Mouse (Mus musculus): ENCODE measurements around the gene Mgat4b. TPM values are rescaled to one million over a fixed set of nuclear protein-coding genes. Genes with fewer than 3 reads are reported as not detected.

Mgat4b gene
- polyA plus RNA-seq, 1 experiment from 2014 or later, result 41.3 TPM

DNA sequence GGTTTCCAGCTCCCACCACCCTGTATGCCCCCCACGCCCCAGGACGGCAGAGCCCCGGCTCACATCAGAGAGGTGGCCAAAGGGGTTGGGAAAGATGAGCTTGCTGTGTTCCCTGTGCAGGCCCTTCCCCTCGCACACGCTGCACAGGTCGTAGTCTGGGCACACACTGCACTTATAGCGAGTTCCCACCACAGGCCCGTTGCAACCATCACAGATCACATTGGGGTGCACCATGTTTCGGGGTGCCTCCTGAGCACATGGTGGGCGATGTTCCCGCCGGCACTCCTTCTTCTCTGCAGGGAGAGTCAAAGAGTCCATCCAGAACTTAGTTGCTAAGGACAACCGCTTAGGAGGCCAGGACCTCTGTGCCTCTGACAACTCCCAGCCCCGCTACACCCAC, 3.3 kb upstream of the Mgat4b start:
- H3K4me2 ChIP-seq (ENCODE audit: low read length), result no peak overlapping the region
- H3K36me3 ChIP-seq (ENCODE audit: control insufficient read depth, insufficient read depth, low read length), result peaks cover 52% of the 10 kb centered on the region
- peaks cover 16% of the 10 kb centered on the region for H3K4me1 ChIP-seq (ENCODE audit: control insufficient read depth, insufficient read depth, low read length)
- H3K4me3 ChIP-seq (replicated peaks; ENCODE audit: low read depth, low read length), result no peak overlapping the region
- no peak overlapping the region for H3K27ac ChIP-seq (replicated peaks; ENCODE audit: low read depth, low read length)
- no peak overlapping the region for H3K9ac ChIP-seq (replicated peaks; ENCODE audit: low read length)
- ATAC-seq (ENCODE audit: low FRiP score, low TSS enrichment) (no peak), DNase-seq (no peak)
- no peaks in the 10 kb centered on the region for H3K9me3 ChIP-seq (ENCODE audit: control insufficient read depth, low read length)
- no peaks in the 10 kb centered on the region for H3K27me3 ChIP-seq (ENCODE audit: control insufficient read depth, insufficient read depth, low read length)
- WGBS, result 93% methylated on average over 14 of the region's 14 CpGs

DNA sequence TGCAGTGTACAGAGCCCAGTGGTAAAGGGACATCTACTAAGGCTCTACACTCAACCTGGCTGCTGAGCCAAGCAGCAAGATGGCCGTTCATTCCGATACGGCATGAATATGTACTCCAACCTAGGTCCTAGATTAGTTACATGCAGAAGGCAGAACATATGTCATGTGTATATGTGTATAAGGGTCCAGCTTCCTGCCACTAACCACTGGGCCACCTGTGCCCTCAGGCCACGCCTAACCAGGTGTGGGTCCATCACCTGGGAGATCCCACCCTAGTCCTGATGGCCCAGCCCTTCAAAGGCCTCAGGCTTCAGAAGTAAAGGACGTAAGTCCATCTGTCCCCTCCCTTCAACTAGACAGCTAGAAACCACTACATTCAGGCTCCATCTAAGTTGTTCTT, 2.7 kb upstream of the Mgat4b start:
- H3K9ac ChIP-seq (replicated peaks; ENCODE audit: low read length), result no peak overlapping the region

DNA sequence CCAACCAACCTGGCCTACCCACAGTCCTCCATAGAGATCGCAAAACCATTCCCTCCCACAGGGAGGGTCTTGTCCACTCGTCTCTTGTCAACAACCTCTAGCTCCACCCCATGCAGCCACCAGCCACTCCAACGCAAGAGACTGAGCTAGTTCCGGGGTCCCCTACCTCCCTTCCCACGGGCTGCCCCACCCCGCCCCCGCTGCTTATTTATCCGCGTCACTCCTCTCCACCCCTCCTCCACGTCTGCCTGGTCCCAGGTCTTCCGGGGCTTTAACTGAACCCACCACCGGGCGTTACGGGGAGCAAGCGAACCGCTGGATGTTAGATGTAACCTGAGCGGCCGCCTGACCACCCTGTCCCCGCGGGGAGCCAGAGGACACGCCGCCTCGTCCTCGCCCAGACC, 587 bp upstream of the Mgat4b start:
- H3K9me3 ChIP-seq (ENCODE audit: control insufficient read depth, low read length), result no peaks in the 10 kb centered on the region
- H3K4me1 ChIP-seq (ENCODE audit: control insufficient read depth, insufficient read depth, low read length), result peaks cover 16% of the 10 kb centered on the region
- peak overlapping the region; percentile 92 for H3K9ac ChIP-seq (replicated peaks; ENCODE audit: low read length)
- DNase-seq (peak; percentile 94), ATAC-seq (ENCODE audit: low FRiP score, low TSS enrichment) (peak; percentile 93)
- WGBS, result 0% methylated on average over 24 of the region's 24 CpGs
- H3K4me3 ChIP-seq (replicated peaks; ENCODE audit: low read depth, low read length), result peak overlapping the region; percentile 87
- H3K27ac ChIP-seq (replicated peaks; ENCODE audit: low read depth, low read length), result peak overlapping the region; percentile 96
- H3K36me3 ChIP-seq (ENCODE audit: control insufficient read depth, insufficient read depth, low read length), result peaks cover 26% of the 10 kb centered on the region
- no peaks in the 10 kb centered on the region for H3K27me3 ChIP-seq (ENCODE audit: control insufficient read depth, insufficient read depth, low read length)
- H3K4me2 ChIP-seq (ENCODE audit: low read length), result peak overlapping the region; percentile 72

More for the DNA sequence above, 2.7 kb upstream of the Mgat4b start:
- ATAC-seq (ENCODE audit: low FRiP score, low TSS enrichment) (no peak), DNase-seq (no peak)
- H3K4me2 ChIP-seq (ENCODE audit: low read length), result no peak overlapping the region
- H3K4me3 ChIP-seq (replicated peaks; ENCODE audit: low read depth, low read length), result no peak overlapping the region
- no peaks in the 10 kb centered on the region for H3K27me3 ChIP-seq (ENCODE audit: control insufficient read depth, insufficient read depth, low read length)
- 94% methylated on average over 5 of the region's 5 CpGs for WGBS
- no peak overlapping the region for H3K27ac ChIP-seq (replicated peaks; ENCODE audit: low read depth, low read length)
- H3K4me1 ChIP-seq (ENCODE audit: control insufficient read depth, insufficient read depth, low read length), result peaks cover 16% of the 10 kb centered on the region
- peaks cover 46% of the 10 kb centered on the region for H3K36me3 ChIP-seq (ENCODE audit: control insufficient read depth, insufficient read depth, low read length)
- no peaks in the 10 kb centered on the region for H3K9me3 ChIP-seq (ENCODE audit: control insufficient read depth, low read length)

DNA sequence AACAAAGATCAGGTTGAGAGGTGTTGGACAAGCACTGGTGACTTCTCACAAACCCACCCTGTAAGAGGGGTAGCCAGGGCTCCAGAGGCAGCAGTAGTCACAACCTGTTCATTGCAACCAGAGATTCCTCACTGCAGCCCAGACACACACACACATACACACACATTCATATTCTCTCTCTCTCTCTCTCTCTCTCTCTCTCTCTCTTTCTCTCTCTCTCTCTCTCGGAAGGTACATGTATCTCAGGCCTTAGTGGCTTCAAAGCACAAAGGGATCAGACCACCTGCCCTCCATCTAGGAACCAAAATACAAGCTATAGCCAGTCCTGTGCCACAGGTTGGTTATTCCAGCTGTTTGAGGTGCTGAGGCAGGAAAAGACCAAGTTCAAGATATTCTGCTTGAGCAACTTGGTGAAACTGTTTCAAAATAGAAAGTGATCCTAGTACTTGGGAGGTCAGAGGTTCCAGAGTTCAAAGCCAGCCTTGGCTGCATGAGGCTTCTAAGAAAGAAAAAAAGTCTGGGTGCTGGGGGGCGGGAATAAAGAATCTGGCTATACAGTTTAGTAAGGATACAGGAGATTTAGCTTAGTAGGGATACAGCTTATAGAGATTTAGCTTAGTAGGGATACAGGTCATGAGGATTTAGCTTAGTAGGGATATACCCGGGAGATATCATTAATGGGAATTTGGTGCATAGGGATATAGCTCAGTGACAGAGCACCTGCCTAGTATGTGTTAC, 801 bp downstream of the Mgat4b start:
- Histone ChIP-seq H3K27ac (replicated peaks; ENCODE audit: low read depth, low read length) (peak overlapping the region; percentile 96; the same call in 1 of the 2 replicates), H3K4me2 (ENCODE audit: low read length) (peak overlapping the region; percentile 72), H3K9me3 (ENCODE audit: control insufficient read depth, low read length) (no peaks in the 10 kb centered on the region), H3K4me1 (ENCODE audit: control insufficient read depth, insufficient read depth, low read length) (peaks cover 22% of the 10 kb centered on the region), H3K4me3 (replicated peaks; ENCODE audit: low read depth, low read length) (peak overlapping the region; percentile 87), H3K36me3 (ENCODE audit: control insufficient read depth, insufficient read depth, low read length) (peaks cover 12% of the 10 kb centered on the region), H3K27me3 (ENCODE audit: control insufficient read depth, insufficient read depth, low read length) (no peaks in the 10 kb centered on the region), H3K9ac (replicated peaks; ENCODE audit: low read length) (no peak overlapping the region; the same call in 1 of the 2 replicates)
- ATAC-seq (ENCODE audit: low FRiP score, low TSS enrichment) (no peak), DNase-seq (no peak)
- 94% methylated on average over 3 of the region's 3 CpGs for WGBS

DNA sequence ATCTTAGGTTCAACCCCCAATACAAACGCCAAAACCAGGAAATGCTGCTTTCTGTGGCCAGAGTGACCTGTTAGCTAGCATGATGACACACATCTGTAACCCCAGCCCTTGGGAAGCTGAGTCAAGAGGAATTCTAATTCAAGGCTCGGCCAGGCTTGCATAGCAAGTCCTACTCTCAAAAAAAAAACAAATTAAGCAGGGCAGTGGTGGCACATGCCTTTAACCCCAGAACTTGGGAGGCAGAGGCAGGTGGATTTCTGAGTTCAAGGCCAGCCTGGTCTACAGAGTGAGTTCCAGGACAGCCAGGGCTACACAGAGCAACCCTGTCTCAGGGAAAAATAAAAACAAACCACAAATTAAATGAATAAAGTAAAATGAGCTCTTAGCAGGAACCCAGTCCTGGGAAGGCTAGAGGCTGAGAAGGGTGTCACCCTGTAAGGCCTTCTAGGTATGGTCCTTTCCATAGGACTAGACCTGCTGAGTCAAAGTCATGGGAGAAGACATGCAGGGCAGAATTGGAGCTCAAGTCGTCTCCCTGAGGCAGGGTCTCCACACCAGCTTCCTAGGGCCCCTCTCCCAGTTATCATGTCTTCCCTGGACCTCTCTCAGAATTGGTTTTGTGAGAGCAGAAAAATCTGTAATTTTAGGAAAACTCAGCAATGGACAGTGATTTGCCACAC, 1.5 kb downstream of the Mgat4b start:
- Histone ChIP-seq H3K9me3 (ENCODE audit: control insufficient read depth, low read length) (no peaks in the 10 kb centered on the region), H3K9ac (replicated peaks; ENCODE audit: low read length) (no peak overlapping the region), H3K27me3 (ENCODE audit: control insufficient read depth, insufficient read depth, low read length) (no peaks in the 10 kb centered on the region), H3K27ac (replicated peaks; ENCODE audit: low read depth, low read length) (no peak overlapping the region), H3K4me1 (ENCODE audit: control insufficient read depth, insufficient read depth, low read length) (peaks cover 22% of the 10 kb centered on the region), H3K36me3 (ENCODE audit: control insufficient read depth, insufficient read depth, low read length) (peaks cover 5% of the 10 kb centered on the region), H3K4me2 (ENCODE audit: low read length) (no peak overlapping the region), H3K4me3 (replicated peaks; ENCODE audit: low read depth, low read length) (no peak overlapping the region)
- DNase-seq (no peak), ATAC-seq (ENCODE audit: low FRiP score, low TSS enrichment) (no peak)
- 80% methylated on average over 3 of the region's 3 CpGs for WGBS

DNA sequence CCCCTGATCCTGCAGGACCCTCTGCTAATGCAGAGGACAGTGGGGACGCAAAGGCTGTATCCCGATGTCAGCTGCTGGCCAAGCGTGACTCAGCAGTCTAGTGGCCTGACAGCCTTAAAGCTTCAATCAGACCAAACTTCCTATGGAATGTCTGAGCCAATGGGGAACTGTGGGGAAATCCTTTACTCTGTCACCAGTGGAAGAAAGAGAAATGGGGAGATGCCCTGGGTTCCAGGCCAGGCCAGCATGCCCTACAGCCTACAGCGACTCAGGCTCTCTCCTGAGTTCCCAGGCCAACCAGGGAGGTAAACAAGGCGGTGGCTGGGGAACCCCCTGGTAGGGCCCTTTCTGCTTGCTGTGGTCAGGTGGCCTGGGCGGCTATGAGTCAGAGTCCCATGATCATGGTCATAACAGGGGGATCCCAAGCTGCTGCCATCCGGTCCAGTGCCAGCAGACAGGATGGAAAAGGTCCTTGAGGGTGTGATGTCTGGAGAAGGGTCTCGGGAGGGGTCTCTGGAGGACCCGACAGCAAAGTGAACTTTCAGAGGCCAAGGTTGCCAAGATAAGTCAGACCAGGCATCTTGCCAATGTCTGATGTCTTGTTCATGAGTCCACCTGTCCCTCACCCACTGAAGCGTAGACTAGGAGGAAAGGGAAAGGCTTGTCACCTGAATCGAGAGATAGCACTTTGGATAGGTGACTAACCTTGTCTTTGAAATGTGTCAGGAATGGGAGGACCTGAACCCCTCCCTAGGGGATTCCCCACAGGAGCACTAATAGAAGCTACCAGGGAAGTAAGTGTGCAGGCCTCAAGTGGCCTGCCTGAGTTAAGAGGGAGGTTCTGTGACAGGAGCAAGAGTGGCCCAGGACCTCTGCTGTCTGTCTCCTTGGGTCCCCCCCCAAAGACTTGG, 2.4 kb downstream of the Mgat4b start:
- Histone ChIP-seq H3K4me3 (replicated peaks; ENCODE audit: low read depth, low read length) (no peak overlapping the region), H3K36me3 (ENCODE audit: control insufficient read depth, insufficient read depth, low read length) (no peaks in the 10 kb centered on the region), H3K4me1 (ENCODE audit: control insufficient read depth, insufficient read depth, low read length) (peaks cover 22% of the 10 kb centered on the region), H3K27ac (replicated peaks; ENCODE audit: low read depth, low read length) (no peak overlapping the region), H3K9me3 (ENCODE audit: control insufficient read depth, low read length) (no peaks in the 10 kb centered on the region), H3K27me3 (ENCODE audit: control insufficient read depth, insufficient read depth, low read length) (no peaks in the 10 kb centered on the region), H3K4me2 (ENCODE audit: low read length) (no peak overlapping the region), H3K9ac (replicated peaks; ENCODE audit: low read length) (no peak overlapping the region)
- ATAC-seq (ENCODE audit: low FRiP score, low TSS enrichment), result no peak
- 65% methylated on average over 11 of the region's 11 CpGs for WGBS
- DNase-seq, result no peak

DNA sequence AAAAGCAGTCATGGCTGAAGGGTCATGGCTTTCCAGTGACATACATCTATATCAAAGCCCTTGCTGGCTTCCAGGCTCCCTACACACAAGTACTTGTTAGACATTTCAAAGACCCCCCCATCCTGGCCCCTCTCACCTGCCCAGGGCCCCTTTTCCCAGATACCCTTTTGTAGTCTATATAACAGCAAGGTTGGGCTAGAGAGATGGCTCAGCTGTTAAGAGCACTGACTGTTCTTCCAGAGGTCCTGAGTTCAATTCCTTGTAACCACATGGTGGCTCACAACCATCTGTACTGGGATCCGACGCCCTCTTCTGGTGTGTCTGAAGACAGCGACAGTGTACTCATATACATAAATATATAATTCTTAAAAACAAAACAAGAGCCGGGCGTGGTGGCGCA, 3.9 kb downstream of the Mgat4b start:
- ATAC-seq (ENCODE audit: low FRiP score, low TSS enrichment) (no peak), DNase-seq (no peak)
- no peak overlapping the region for H3K27ac ChIP-seq (replicated peaks; ENCODE audit: low read depth, low read length)
- 90% methylated on average over 6 of the region's 6 CpGs for WGBS
- H3K9me3 ChIP-seq (ENCODE audit: control insufficient read depth, low read length), result no peaks in the 10 kb centered on the region
- H3K4me1 ChIP-seq (ENCODE audit: control insufficient read depth, insufficient read depth, low read length), result peaks cover 11% of the 10 kb centered on the region; the same call in 1 of the 2 replicates
- H3K4me2 ChIP-seq (ENCODE audit: low read length), result no peak overlapping the region
- H3K4me3 ChIP-seq (replicated peaks; ENCODE audit: low read depth, low read length), result no peak overlapping the region
- H3K9ac ChIP-seq (replicated peaks; ENCODE audit: low read length), result no peak overlapping the region
- H3K27me3 ChIP-seq (ENCODE audit: control insufficient read depth, insufficient read depth, low read length), result no peaks in the 10 kb centered on the region
- no peaks in the 10 kb centered on the region for H3K36me3 ChIP-seq (ENCODE audit: control insufficient read depth, insufficient read depth, low read length)

DNA sequence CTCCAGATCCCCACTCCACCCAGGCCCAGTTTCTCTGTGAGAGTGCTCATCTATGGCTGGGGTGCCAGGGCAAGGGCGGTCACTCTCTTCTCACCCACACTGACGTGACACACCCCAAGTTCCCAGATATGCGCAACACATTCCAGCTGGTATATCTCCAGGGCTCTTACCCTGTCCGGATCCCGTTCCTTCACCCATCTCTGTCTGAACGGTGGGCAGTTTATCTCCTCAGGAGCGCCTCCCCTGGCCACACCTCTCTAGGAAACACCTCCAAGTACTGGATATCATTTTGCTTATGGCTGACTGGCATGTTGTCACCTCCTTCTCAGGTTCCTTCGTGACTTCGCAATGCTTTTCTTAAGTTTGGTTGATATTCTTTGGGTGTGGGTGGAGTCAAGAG, 4.9 kb downstream of the Mgat4b start:
- Histone ChIP-seq H3K4me3 (replicated peaks; ENCODE audit: low read depth, low read length) (no peak overlapping the region), H3K4me1 (ENCODE audit: control insufficient read depth, insufficient read depth, low read length) (peaks cover 11% of the 10 kb centered on the region; the same call in 1 of the 2 replicates), H3K36me3 (ENCODE audit: control insufficient read depth, insufficient read depth, low read length) (no peaks in the 10 kb centered on the region), H3K9ac (replicated peaks; ENCODE audit: low read length) (no peak overlapping the region), H3K27me3 (ENCODE audit: control insufficient read depth, insufficient read depth, low read length) (no peaks in the 10 kb centered on the region), H3K9me3 (ENCODE audit: control insufficient read depth, low read length) (no peaks in the 10 kb centered on the region), H3K27ac (replicated peaks; ENCODE audit: low read depth, low read length) (no peak overlapping the region), H3K4me2 (ENCODE audit: low read length) (no peak overlapping the region)
- 26% methylated on average over 9 of the region's 9 CpGs for WGBS
- no peak for DNase-seq
- no peak for ATAC-seq (ENCODE audit: low FRiP score, low TSS enrichment)
